Mouse (Mus musculus) MEL (cell line): ENCODE measurements at regions not wholly inside any gene's neighbourhood (a gene's known extent, or its start where the extent isn't known, plus 50 kb on each side); places are given as distances from the start of the nearest gene placed in this dataset.
"Not testable (repeated sequence)": the region's sequence is repeated elsewhere in the genome, so short reads cannot be mapped to it uniquely, and the experiment has no call there.

Source experiments
- DNase-seq: peaks from one replicate; pipeline ENCODE4 v3.0.0; 2011; ENCODE audit warnings: low read depth, low spot score
- H3K27ac ChIP-seq: 2 replicates; pipeline ENCODE4 v1.5.1; 2012; ENCODE audit warnings: low read depth, mild to moderate bottlenecking, control low read depth, low read length, moderate library complexity; ENCODE audit not compliant: control insufficient read depth
- H3K27me3 ChIP-seq, 2 experiments: fragments of 150-350 bp in 1 of 2; sonication (generic) in 1 of 2; 2 replicates each; pipeline ENCODE4 v1.6.1; 2012; ENCODE audit warnings: low read length in 2 of 2, mild to moderate bottlenecking in 2 of 2, improper control_type of control experiment in 1 of 2, moderate library complexity in 1 of 2; ENCODE audit not compliant: insufficient read depth in 2 of 2, control insufficient read depth in 1 of 2
- H3K36me3 ChIP-seq, 2 experiments: 2 replicates each; pipeline ENCODE4 v1.6.1; 2012 to 2014; ENCODE audit warnings: low read length in 2 of 2, improper control_type of control experiment in 1 of 2, inconsistent platforms in 1 of 2, mild to moderate bottlenecking in 1 of 2; ENCODE audit not compliant: insufficient read depth in 2 of 2, control insufficient read depth in 1 of 2
- H3K4me1 ChIP-seq, 2 experiments: fragments of 150-350 bp in 1 of 2; sonication (generic) in 1 of 2; 2 replicates each; pipeline ENCODE4 v1.6.1; 2012; ENCODE audit warnings: low read length in 2 of 2, improper control_type of control experiment in 1 of 2, mild to moderate bottlenecking in 1 of 2; ENCODE audit not compliant: insufficient read depth in 2 of 2, control insufficient read depth in 1 of 2
- H3K4me3 ChIP-seq, 2 experiments: fragments of 150-350 bp in 1 of 2; sonication (generic) in 1 of 2; 2 replicates each; pipeline ENCODE4 v1.5.1; 2012; ENCODE audit warnings: low read depth in 2 of 2, low read length in 2 of 2, mild to moderate bottlenecking in 2 of 2, moderate library complexity in 2 of 2, control low read depth in 1 of 2, improper control_type of control experiment in 1 of 2; ENCODE audit not compliant: control insufficient read depth in 1 of 2, insufficient read depth in 1 of 2
- H3K79me2 ChIP-seq: 2 replicates; pipeline ENCODE4 v1.6.1; 2012; ENCODE audit warnings: mild to moderate bottlenecking, low read length, moderate library complexity; ENCODE audit not compliant: control insufficient read depth, poor library complexity, insufficient read depth
- H3K9ac ChIP-seq: 2 replicates; pipeline ENCODE4 v1.6.1; 2012; ENCODE audit warnings: low read depth, mild to moderate bottlenecking, control low read depth, low read length, moderate library complexity; ENCODE audit not compliant: control insufficient read depth, poor library complexity, severe bottlenecking
- H3K9me3 ChIP-seq: fragments of 150-350 bp; sonication (generic); replicated peaks from 2 replicates; pipeline ENCODE4 v1.6.1; 2012; ENCODE audit warnings: mild to moderate bottlenecking, low read length, improper control_type of control experiment, moderate library complexity; ENCODE audit not compliant: insufficient read depth
- BHLHE40 ChIP-seq: IDR thresholded peaks from 2 replicates; pipeline ENCODE4 v1.6.1; 2012; ENCODE audit warnings: low read depth, mild to moderate bottlenecking, inconsistent platforms, low read length, improper control_type of control experiment, borderline replicate concordance
- E2F4 ChIP-seq: IDR thresholded peaks from 2 replicates; pipeline ENCODE4 v1.6.1; 2011; ENCODE audit warnings: low read depth, low read length, improper control_type of control experiment, borderline replicate concordance
- KAT2A ChIP-seq: conservative IDR thresholded peaks from 2 replicates; pipeline ENCODE4 v1.6.1; 2012; ENCODE audit warnings: low read depth, low read length, improper control_type of control experiment, inconsistent platforms
- MAFK ChIP-seq: IDR thresholded peaks from 2 replicates; pipeline ENCODE4 v1.6.1; 2011; ENCODE audit warnings: low read depth, mild to moderate bottlenecking, low read length, improper control_type of control experiment, borderline replicate concordance
- MAX ChIP-seq: IDR thresholded peaks from 2 replicates; pipeline ENCODE4 v1.6.1; 2011; ENCODE audit warnings: low read length, improper control_type of control experiment
- MEF2A ChIP-seq: IDR thresholded peaks from 2 replicates; pipeline ENCODE4 v1.6.1; 2014; ENCODE audit warnings: low read depth, mild to moderate bottlenecking, inconsistent platforms, low read length, improper control_type of control experiment; ENCODE audit not compliant: poor library complexity, insufficient replicate concordance, severe bottlenecking; ENCODE audit errors: extremely low read depth
- MYB ChIP-seq: IDR thresholded peaks from 2 replicates; pipeline ENCODE4 v1.6.1; 2011; ENCODE audit warnings: mild to moderate bottlenecking, low read depth, low read length, improper control_type of control experiment
- NELFE ChIP-seq: IDR thresholded peaks from 2 replicates; pipeline ENCODE4 v1.6.1; 2011; ENCODE audit warnings: low read depth, low read length, improper control_type of control experiment
- NRF1 ChIP-seq: IDR thresholded peaks from 2 replicates; pipeline ENCODE4 v1.6.1; 2014; ENCODE audit warnings: low read depth, mild to moderate bottlenecking, inconsistent platforms, low read length, improper control_type of control experiment, moderate library complexity; ENCODE audit not compliant: poor library complexity, insufficient read depth, severe bottlenecking
- POLR2A ChIP-seq, 2 experiments: IDR thresholded peaks; 2 replicates each; pipeline ENCODE4 v1.6.1; 2011 to 2012; ENCODE audit warnings: low read length in 2 of 2, mild to moderate bottlenecking in 2 of 2, control low read depth in 1 of 2, improper control_type of control experiment in 1 of 2, low read depth in 1 of 2, moderate library complexity in 1 of 2; ENCODE audit not compliant: control insufficient read depth in 1 of 2, insufficient read depth in 1 of 2, poor library complexity in 1 of 2
- POLR2AphosphoS2 ChIP-seq: IDR thresholded peaks from 2 replicates; pipeline ENCODE4 v1.6.1; 2011; ENCODE audit warnings: low read length, improper control_type of control experiment
- POLR2AphosphoS5 ChIP-seq: IDR thresholded peaks from 2 replicates; pipeline ENCODE4 v1.6.1; 2012; ENCODE audit warnings: low read depth, borderline replicate concordance, mild to moderate bottlenecking, inconsistent platforms, low read length, moderate library complexity, mixed read lengths
- TAL1 ChIP-seq: IDR thresholded peaks from 2 replicates; pipeline ENCODE4 v1.6.1; 2012; ENCODE audit warnings: mild to moderate bottlenecking, inconsistent platforms, low read length, moderate library complexity, mixed read lengths
- TBP ChIP-seq: IDR thresholded peaks from 2 replicates; pipeline ENCODE4 v1.8.0; 2011; ENCODE audit warnings: low read depth, low read length, improper control_type of control experiment
- ZKSCAN1 ChIP-seq: IDR thresholded peaks from 2 replicates; pipeline ENCODE4 v1.6.1; 2012; ENCODE audit warnings: low read depth, mild to moderate bottlenecking, inconsistent platforms, low read length, improper control_type of control experiment, moderate library complexity
- ZMIZ1 ChIP-seq: IDR thresholded peaks from 2 replicates; pipeline ENCODE4 v1.6.1; 2012; ENCODE audit warnings: low read depth, mild to moderate bottlenecking, inconsistent platforms, low read length, improper control_type of control experiment, moderate library complexity

DNA sequence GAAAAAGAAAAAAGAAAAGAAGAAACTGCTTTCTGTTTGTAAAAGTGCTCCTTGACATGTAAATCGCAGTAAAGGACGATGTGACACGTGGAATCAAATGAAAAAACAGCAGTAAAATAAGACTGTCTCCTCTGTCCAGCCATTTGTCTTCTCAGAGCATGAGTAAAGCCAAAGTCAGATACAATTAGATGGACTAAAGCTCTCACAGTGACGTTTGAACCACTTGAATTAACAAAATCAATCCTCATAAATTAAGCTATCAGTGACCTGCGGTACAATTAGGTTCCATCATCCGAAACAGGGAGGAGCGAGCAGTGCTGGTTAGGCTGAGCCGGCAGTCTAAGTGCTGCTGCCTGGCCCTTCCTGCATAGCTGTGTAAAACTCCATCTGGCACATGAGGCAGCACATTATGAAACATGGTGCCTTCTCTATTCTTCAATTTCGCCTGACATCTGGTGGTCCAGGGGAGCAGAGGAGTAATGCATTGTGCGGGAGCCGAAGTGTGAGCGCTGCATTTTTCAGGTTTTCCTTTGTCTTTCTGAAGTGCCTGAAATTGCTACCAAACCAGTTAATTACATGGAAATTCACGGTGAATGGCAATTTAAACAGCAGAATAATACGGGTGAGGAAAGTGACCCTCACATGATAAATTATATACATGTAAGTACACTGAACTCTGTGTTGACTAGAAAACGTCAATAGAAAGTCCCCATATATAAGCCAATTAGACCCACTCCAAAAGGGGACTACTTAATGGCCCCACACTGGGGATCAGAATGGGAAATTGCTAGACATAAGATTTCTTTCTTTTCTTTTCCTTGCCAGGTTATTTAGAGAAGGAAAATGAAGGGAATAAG, 118.1 kb downstream of the Mmrn1 start:
- H3K27me3 ChIP-seq = no peaks in the 10 kb centered on the region

DNA sequence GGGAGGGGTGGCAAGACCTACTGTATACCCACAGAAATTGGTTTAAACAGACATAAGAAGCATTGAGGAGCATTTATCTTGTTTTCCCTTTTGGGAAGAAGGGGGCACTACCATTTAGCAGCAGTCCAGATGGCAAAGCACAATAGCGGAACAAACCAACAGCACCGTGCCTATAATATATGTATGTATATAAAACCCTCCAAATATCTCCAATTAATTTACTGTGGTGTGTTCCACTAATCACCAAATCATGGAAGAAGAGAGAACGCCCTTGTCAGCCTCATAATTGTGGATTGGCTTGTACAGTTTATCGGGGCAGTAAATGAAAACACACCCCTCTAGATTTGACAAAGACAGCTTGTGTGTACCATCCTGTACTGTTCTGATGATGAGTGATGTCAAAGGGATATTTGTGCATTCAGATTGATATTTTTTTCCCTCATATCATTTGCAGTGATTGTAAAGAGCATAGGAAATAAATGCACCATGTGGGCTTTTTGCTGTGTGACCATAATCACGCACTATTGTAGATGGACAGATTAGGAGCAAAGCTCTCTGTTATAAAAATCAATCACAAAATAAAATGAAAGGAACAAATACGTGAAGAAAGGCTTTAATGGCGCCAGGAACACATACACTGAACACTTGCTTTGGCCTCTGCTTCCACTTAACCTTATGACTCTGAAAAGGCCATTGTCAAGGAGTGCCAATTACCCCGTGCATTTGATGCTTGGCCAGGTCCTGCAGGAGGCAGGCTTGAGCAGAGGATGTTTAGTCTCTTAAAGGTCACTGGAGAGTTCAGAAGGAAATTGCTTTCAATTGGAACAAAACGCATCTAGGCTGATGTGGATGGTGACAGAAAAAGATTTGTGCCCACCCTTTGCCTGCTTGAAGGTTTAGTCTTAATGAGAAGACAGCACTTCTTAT, 119.0 kb downstream of the Mmrn1 start:
- H3K9ac ChIP-seq = no peak overlapping the region

More for the DNA sequence above, 118.1 kb downstream of the Mmrn1 start:
- H3K79me2 ChIP-seq = no peaks in the 10 kb centered on the region
- H3K9me3 ChIP-seq = no peaks in the 10 kb centered on the region
- no peak overlapping the region for H3K4me3 ChIP-seq
- no peak overlapping the region for H3K27ac ChIP-seq
- TF ChIP-seq MAX (no peak), KAT2A (no peak), BHLHE40 (no peak), POLR2AphosphoS2 (no peak), MAFK (no peak), MEF2A (no peak), POLR2AphosphoS5 (no peak), NELFE (no peak)
- TF ChIP-seq, all 39 proteins: peak for 0
- no peak for DNase-seq
- H3K4me1 ChIP-seq = no peaks in the 10 kb centered on the region
- H3K36me3 ChIP-seq = no peaks in the 10 kb centered on the region
- H3K9ac ChIP-seq = no peak overlapping the region

DNA sequence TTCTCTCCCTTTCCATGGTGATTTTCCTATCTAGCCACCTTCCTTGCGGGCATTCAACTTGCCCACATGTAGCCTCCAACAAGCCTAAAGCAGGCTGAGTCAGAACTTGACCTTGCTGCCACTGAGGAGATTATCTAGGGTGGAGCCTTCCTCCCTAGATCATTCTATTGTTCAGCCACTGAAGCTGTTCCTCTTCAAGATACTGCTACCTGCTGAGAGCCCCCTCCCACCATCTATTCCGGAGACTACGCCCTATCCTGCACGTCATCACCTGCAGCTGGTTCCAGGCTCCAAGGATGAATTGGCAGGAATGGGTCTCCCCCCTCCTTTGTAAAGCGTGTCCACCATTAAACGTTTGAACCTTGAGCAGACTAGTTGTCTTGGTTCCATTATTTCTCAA, 122.9 kb downstream of the Mmrn1 start:
- not testable (repeated sequence) for H3K27me3 ChIP-seq, H3K4me1 ChIP-seq, H3K4me3 ChIP-seq, H3K9ac ChIP-seq, H3K79me2 ChIP-seq, H3K36me3 ChIP-seq, H3K9me3 ChIP-seq, DNase-seq, H3K27ac ChIP-seq

More for the DNA sequence above, 119.0 kb downstream of the Mmrn1 start:
- H3K4me3 ChIP-seq = no peak overlapping the region
- H3K27me3 ChIP-seq = no peaks in the 10 kb centered on the region
- H3K27ac ChIP-seq = no peak overlapping the region
- DNase-seq = no peak
- no peaks in the 10 kb centered on the region for H3K4me1 ChIP-seq
- no peaks in the 10 kb centered on the region for H3K9me3 ChIP-seq
- TF ChIP-seq NRF1 (no peak), ZMIZ1 (no peak), MYB (no peak), TBP (no peak), TAL1 (no peak), BHLHE40 (no peak), ZKSCAN1 (no peak), E2F4 (no peak), POLR2A (IDR thresholded peaks at IDR 0.05; ENCODE audit: control insufficient read depth in 1 of 2, insufficient read depth in 1 of 2, low read depth in 1 of 2, low read length in 2 of 2, poor library complexity in 1 of 2) (no peak)
- TF ChIP-seq, all 39 proteins: peak for 0
- no peaks in the 10 kb centered on the region for H3K36me3 ChIP-seq
- H3K79me2 ChIP-seq = no peaks in the 10 kb centered on the region
